Mouse (Mus musculus): ENCODE measurements at regions not wholly inside any gene's neighbourhood (a gene's known extent, or its start where the extent isn't known, plus 50 kb on each side); places are given as distances from the start of the nearest gene placed in this dataset.

DNA sequence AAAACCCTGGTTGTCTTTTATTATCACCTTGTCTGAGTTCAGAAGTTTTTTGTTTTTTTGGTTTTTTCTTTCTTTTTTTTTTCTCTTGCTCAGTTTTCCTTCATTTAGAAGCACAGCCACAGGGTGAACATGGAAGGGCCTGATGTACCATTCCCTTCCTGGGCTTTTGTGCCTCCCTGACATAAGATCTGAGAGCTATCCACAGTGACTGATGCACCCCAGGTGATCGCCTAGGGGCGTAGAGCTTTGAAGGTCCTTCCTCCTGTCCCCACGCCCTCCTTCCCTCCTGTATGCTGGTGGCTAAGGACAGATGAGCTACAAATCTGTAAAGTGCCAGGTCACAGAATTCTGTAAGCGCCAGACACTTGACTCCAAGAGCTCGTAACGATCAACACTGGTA is 80.1 kb upstream of the Camk1g start:
- no peak for TF ChIP-seq GATA1 (IDR thresholded peaks at IDR 0.05; ENCODE audit: low read length)
- no peak for TF ChIP-seq TAL1 (IDR thresholded peaks at IDR 0.05; ENCODE audit: low read length)
